Mouse (Mus musculus): ENCODE measurements at regions not wholly inside any gene's neighbourhood (a gene's known extent, or its start where the extent isn't known, plus 50 kb on each side); places are given as distances from the start of the nearest gene placed in this dataset.
"Not testable (repeated sequence)": the region's sequence is repeated elsewhere in the genome, so short reads cannot be mapped to it uniquely, and the experiment has no call there.

GRCm38 (mm10) chrX:153887285-153887684, 55.3 kb downstream of the Spin2c start:
- DNase-seq (ENCODE audit: low spot score in 2 of 2), result peak; percentile 30 to 49

- no peak for DNase-seq (ENCODE audit: low spot score in 2 of 2)
Measured at GRCm38 (mm10) chrX:153927996-153928395, 84.4 kb downstream of the Samt1 start.

GRCm38 (mm10) chrX:153932586-153932985, 79.9 kb downstream of the Samt1 start:
- DNase-seq (ENCODE audit: low spot score in 2 of 2), result peak; percentile 14 to 21

GRCm38 (mm10) chrX:153936111-153936510, 76.3 kb downstream of the Samt1 start:
- no peak for DNase-seq (ENCODE audit: low spot score in 2 of 2)

GRCm38 (mm10) chrX:153937346-153937745, 75.1 kb downstream of the Samt1 start:
- DNase-seq (ENCODE audit: low spot score in 2 of 2), result no peak

GRCm38 (mm10) chrX:153940089-153940488, 72.4 kb downstream of the Samt1 start:
- DNase-seq (ENCODE audit: low spot score in 2 of 2), result no peak

GRCm38 (mm10) chrX:153941130-153941529, 71.3 kb downstream of the Samt1 start:
- DNase-seq (ENCODE audit: low spot score in 2 of 2), result not testable (repeated sequence)

Data from natural killer cell, adult 2 months (primary cell).